Mouse (Mus musculus) liver, adult 2 months (tissue): ENCODE measurements at regions not wholly inside any gene's neighbourhood (a gene's known extent, or its start where the extent isn't known, plus 50 kb on each side); places are given as distances from the start of the nearest gene placed in this dataset.

Source experiments
- CTCF ChIP-seq: fragments of 200-500 bp; IDR thresholded peaks from 2 replicates; pipeline ENCODE4 v1.5.1; 2011; ENCODE audit warnings: low read depth, low read length, control low read depth
- POLR2A ChIP-seq: fragments of 200-500 bp; IDR thresholded peaks from 2 replicates; pipeline ENCODE4 v1.6.1; 2011; ENCODE audit warnings: low read length, control low read depth; ENCODE audit not compliant: insufficient read depth; ENCODE audit errors: extremely low read depth

- TF ChIP-seq POLR2A (no peak), CTCF (no peak)
Measured at GRCm38 (mm10) chr7:75047827-75048226, 261.2 kb downstream of the Sv2b start.
